Mouse (Mus musculus): Measurements from ENCODE around the gene Hdgf. TPM values are rescaled to one million over a fixed set of nuclear protein-coding genes. Genes with fewer than 3 reads are reported as not detected.

Hdgf gene
- polyA plus RNA-seq, 1 experiment from 2014 or later: 179 TPM

DNA sequence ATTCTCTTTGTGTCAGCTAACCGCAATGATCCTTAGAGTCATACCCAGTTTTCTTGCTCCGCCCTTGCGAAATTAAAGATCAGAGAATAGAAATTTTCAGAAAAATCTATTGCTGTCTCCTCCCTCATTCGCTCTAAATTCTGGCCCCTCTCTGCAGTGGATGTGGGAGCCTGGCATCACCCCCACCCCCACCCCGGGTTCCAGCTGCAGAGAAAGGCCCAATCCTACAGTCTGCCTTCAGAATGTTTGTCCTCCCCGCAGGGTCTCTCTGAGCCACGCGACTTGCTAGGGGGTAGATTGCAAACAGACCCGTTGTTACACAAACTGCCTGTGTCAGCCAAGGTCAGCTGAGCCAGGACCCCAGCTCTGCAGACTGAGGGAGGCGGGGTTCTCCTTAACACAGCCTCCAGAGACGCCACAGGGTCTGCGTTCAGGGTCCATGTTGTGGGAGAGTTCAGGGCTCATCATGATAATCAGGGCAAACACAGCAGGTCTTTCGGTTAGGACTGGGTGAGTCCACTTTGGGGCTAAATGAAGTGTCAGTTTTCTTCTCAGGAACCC, 43.9 kb downstream of the Hdgf start:
- Histone ChIP-seq H3K27me3 (ENCODE audit: control insufficient read depth, insufficient read depth, low read length) (peaks cover 56% of the 10 kb centered on the region), H3K9me3 (replicated peaks; ENCODE audit: control insufficient read depth, low read length) (no peaks in the 10 kb centered on the region), H3K4me3 (ENCODE audit: low read depth, low read length) (no peak overlapping the region), H3K27ac (ENCODE audit: low read depth, low read length) (no peak overlapping the region), H3K4me2 (peak overlapping the region; percentile 60), H3K4me1 (ENCODE audit: control insufficient read depth, insufficient read depth, low read length) (peaks cover 35% of the 10 kb centered on the region), H3K36me3 (ENCODE audit: control insufficient read depth, insufficient read depth, low read length) (no peaks in the 10 kb centered on the region), H3K9ac (ENCODE audit: low read depth, low read length) (no peak overlapping the region)
- 9% methylated on average over 13 of the region's 13 CpGs for WGBS (ENCODE audit: insufficient replicate concordance)
- no peak for ATAC-seq (replicated peaks; ENCODE audit: insufficient number of reproducible peaks, low FRiP score, low TSS enrichment)

DNA sequence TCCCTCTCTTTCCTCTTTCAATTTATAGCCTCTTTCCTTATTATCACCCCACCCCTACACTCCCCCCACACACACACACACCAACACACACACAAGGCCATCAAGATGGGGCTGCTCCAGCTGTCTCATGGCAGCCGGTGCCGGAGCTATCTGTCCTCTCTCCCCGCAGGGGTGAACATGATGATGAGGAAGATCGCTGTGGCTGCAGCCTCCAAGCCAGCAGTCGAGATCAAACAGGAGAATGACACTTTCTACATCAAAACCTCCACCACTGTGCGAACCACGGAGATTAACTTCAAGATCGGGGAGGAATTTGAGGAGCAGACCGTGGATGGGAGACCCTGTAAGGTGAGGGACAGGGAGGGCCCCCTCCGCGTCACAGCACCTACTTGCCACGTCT, 45.8 kb downstream of the Hdgf start:
- Histone ChIP-seq H3K9ac (ENCODE audit: low read depth, low read length) (peak overlapping the region; percentile 69), H3K36me3 (ENCODE audit: control insufficient read depth, insufficient read depth, low read length) (no peaks in the 10 kb centered on the region), H3K27me3 (ENCODE audit: control insufficient read depth, insufficient read depth, low read length) (peaks cover 47% of the 10 kb centered on the region), H3K9me3 (replicated peaks; ENCODE audit: control insufficient read depth, low read length) (no peaks in the 10 kb centered on the region), H3K27ac (ENCODE audit: low read depth, low read length) (no peak overlapping the region), H3K4me3 (ENCODE audit: low read depth, low read length) (peak overlapping the region; percentile 46), H3K4me2 (peak overlapping the region; percentile 84), H3K4me1 (ENCODE audit: control insufficient read depth, insufficient read depth, low read length) (peaks cover 30% of the 10 kb centered on the region)
- 9% methylated on average over 12 of the region's 12 CpGs for WGBS (ENCODE audit: insufficient replicate concordance)
- ATAC-seq (replicated peaks; ENCODE audit: insufficient number of reproducible peaks, low FRiP score, low TSS enrichment): no peak

DNA sequence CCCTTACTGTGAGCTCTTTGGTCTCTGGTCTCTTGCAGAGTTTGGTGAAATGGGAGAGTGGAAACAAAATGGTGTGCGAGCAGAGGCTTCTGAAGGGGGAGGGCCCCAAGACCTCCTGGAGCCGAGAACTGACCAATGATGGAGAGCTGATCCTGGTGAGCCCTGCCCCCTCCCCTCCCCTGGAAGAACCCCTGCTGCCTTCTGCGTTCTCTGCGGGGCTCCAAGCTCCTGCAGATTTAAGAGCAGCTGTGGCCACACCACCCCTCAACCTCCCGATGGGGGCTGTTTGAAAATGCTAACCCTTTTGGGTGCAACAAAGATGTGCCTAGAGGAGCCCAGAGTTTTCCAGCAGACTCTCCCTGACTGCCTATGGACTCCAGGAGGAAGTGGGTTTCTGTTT, 46.3 kb downstream of the Hdgf start:
- H3K4me3 ChIP-seq (ENCODE audit: low read depth, low read length): peak overlapping the region; percentile 46
- no peaks in the 10 kb centered on the region for H3K36me3 ChIP-seq (ENCODE audit: control insufficient read depth, insufficient read depth, low read length)
- H3K27me3 ChIP-seq (ENCODE audit: control insufficient read depth, insufficient read depth, low read length): peaks cover 42% of the 10 kb centered on the region
- peak overlapping the region; percentile 84 for H3K4me2 ChIP-seq
- no peaks in the 10 kb centered on the region for H3K9me3 ChIP-seq (replicated peaks; ENCODE audit: control insufficient read depth, low read length)
- ATAC-seq (replicated peaks; ENCODE audit: insufficient number of reproducible peaks, low FRiP score, low TSS enrichment): peak; percentile 63; the same call in 1 of the 2 replicates
- 2% methylated on average over 5 of the region's 5 CpGs for WGBS (ENCODE audit: insufficient replicate concordance)
- H3K4me1 ChIP-seq (ENCODE audit: control insufficient read depth, insufficient read depth, low read length): peaks cover 25% of the 10 kb centered on the region
- no peak overlapping the region for H3K27ac ChIP-seq (ENCODE audit: low read depth, low read length)
- peak overlapping the region; percentile 69 for H3K9ac ChIP-seq (ENCODE audit: low read depth, low read length)

DNA sequence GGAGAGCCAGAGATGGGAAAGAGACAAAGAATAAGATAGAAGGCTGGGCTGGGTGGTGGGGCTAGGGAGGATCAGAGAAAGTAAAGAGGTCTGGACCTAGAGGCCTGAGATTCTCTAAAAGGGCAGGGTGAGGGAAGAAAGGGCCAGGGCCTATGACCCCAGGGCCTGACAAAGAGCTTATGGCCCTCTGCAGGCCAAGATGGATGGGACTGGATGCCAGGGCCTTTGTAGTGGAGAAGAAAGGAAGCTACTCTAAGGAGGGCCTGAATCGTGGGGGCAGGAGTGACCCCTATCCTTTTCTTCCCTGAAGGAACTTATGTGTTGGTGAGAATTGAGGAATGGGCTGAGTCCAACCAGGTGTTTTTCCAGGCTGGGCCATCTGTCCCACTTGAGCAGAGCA, 51.9 kb downstream of the Hdgf start:
- ATAC-seq (replicated peaks; ENCODE audit: insufficient number of reproducible peaks, low FRiP score, low TSS enrichment): no peak
- no peak overlapping the region for H3K4me2 ChIP-seq
- no peaks in the 10 kb centered on the region for H3K36me3 ChIP-seq (ENCODE audit: control insufficient read depth, insufficient read depth, low read length)
- peaks cover 19% of the 10 kb centered on the region for H3K4me1 ChIP-seq (ENCODE audit: control insufficient read depth, insufficient read depth, low read length)
- WGBS (ENCODE audit: insufficient replicate concordance): 21% methylated on average over 1 of the region's 1 CpGs
- H3K9me3 ChIP-seq (replicated peaks; ENCODE audit: control insufficient read depth, low read length): no peaks in the 10 kb centered on the region
- no peaks in the 10 kb centered on the region for H3K27me3 ChIP-seq (ENCODE audit: control insufficient read depth, insufficient read depth, low read length)
- H3K4me3 ChIP-seq (ENCODE audit: low read depth, low read length): no peak overlapping the region
- no peak overlapping the region for H3K9ac ChIP-seq (ENCODE audit: low read depth, low read length)
- no peak overlapping the region for H3K27ac ChIP-seq (ENCODE audit: low read depth, low read length)

DNA sequence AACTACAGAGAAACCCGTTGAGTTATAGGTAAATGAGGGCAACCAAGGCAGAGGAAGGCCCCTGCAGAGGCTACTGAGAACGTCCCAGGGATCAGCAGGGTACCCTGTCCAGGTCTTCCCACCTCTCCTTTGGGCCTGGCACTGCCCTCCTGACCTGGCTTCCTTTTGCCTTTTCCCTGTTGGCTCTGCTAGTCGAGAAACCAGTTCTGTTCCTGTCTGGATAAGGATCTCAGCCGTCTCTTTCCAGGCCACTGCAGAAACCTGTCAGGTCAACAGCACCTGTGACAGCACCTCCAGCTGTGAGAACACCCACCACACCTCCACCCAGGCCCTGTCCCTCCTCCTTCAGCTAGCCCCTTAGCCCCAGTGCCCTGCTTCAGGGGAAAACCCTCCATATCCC, 52.4 kb downstream of the Hdgf start:
- WGBS (ENCODE audit: insufficient replicate concordance): 28% methylated on average over 4 of the region's 4 CpGs
- no peaks in the 10 kb centered on the region for H3K9me3 ChIP-seq (replicated peaks; ENCODE audit: control insufficient read depth, low read length)
- no peak for ATAC-seq (replicated peaks; ENCODE audit: insufficient number of reproducible peaks, low FRiP score, low TSS enrichment)
- H3K4me3 ChIP-seq (ENCODE audit: low read depth, low read length): no peak overlapping the region
- no peak overlapping the region for H3K27ac ChIP-seq (ENCODE audit: low read depth, low read length)
- no peaks in the 10 kb centered on the region for H3K27me3 ChIP-seq (ENCODE audit: control insufficient read depth, insufficient read depth, low read length)
- H3K4me2 ChIP-seq: no peak overlapping the region
- peaks cover 19% of the 10 kb centered on the region for H3K4me1 ChIP-seq (ENCODE audit: control insufficient read depth, insufficient read depth, low read length)
- no peaks in the 10 kb centered on the region for H3K36me3 ChIP-seq (ENCODE audit: control insufficient read depth, insufficient read depth, low read length)
- no peak overlapping the region for H3K9ac ChIP-seq (ENCODE audit: low read depth, low read length)

DNA sequence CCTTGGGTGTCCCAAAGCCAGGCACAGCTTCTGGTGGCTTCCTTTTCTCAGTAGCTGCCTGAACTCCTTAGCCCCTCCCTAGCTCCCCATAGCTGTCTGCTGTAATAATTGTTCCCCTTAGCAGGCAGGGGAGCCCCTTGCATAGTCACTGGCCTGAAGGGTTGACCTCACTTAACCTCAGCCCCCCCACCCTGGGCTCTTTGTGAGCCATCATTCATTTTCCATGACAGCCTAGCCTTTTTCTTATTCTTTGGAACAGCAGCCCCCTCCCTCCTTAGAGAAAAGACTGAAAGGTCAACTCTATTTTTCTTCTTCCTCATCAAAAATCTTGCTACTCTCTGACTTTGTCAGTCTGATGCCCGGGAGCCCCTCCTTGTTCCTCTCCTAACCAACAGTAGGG, 52.8 kb downstream of the Hdgf start:
- H3K9ac ChIP-seq (ENCODE audit: low read depth, low read length): no peak overlapping the region
- WGBS (ENCODE audit: insufficient replicate concordance): 56% methylated on average over 1 of the region's 1 CpGs
- H3K4me3 ChIP-seq (ENCODE audit: low read depth, low read length): no peak overlapping the region
- H3K4me2 ChIP-seq: no peak overlapping the region
- no peak for ATAC-seq (replicated peaks; ENCODE audit: insufficient number of reproducible peaks, low FRiP score, low TSS enrichment)
- no peaks in the 10 kb centered on the region for H3K9me3 ChIP-seq (replicated peaks; ENCODE audit: control insufficient read depth, low read length)
- no peak overlapping the region for H3K27ac ChIP-seq (ENCODE audit: low read depth, low read length)
- no peaks in the 10 kb centered on the region for H3K27me3 ChIP-seq (ENCODE audit: control insufficient read depth, insufficient read depth, low read length)
- no peaks in the 10 kb centered on the region for H3K36me3 ChIP-seq (ENCODE audit: control insufficient read depth, insufficient read depth, low read length)
- H3K4me1 ChIP-seq (ENCODE audit: control insufficient read depth, insufficient read depth, low read length): peaks cover 19% of the 10 kb centered on the region

DNA sequence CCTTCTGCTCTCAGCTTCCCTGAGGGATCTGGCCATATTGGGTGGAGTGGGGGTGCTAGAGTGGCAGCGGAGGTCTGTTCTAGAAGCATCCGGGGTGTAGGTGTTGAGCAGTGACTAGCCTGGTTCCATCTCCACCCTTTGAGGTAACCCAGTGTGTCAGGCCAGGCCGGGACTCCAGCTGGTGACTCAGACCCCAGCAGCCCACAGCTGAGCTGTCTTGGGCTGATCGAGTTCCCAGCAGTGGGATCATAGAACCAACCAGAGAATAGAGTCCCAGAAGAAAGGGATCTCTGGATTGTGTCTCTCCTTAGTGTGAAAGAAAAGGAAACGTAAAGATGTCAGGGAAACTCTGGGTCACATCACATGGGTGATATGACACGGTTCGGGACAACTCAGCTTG, 53.2 kb downstream of the Hdgf start:
- no peak overlapping the region for H3K4me2 ChIP-seq
- WGBS (ENCODE audit: insufficient replicate concordance): 52% methylated on average over 7 of the region's 7 CpGs
- H3K36me3 ChIP-seq (ENCODE audit: control insufficient read depth, insufficient read depth, low read length): no peaks in the 10 kb centered on the region
- no peaks in the 10 kb centered on the region for H3K9me3 ChIP-seq (replicated peaks; ENCODE audit: control insufficient read depth, low read length)
- no peak overlapping the region for H3K4me3 ChIP-seq (ENCODE audit: low read depth, low read length)
- no peak overlapping the region for H3K9ac ChIP-seq (ENCODE audit: low read depth, low read length)
- H3K4me1 ChIP-seq (ENCODE audit: control insufficient read depth, insufficient read depth, low read length): peaks cover 19% of the 10 kb centered on the region
- H3K27me3 ChIP-seq (ENCODE audit: control insufficient read depth, insufficient read depth, low read length): no peaks in the 10 kb centered on the region
- no peak overlapping the region; the same call in 1 of the 2 replicates for H3K27ac ChIP-seq (ENCODE audit: low read depth, low read length)
- no peak for ATAC-seq (replicated peaks; ENCODE audit: insufficient number of reproducible peaks, low FRiP score, low TSS enrichment)

DNA sequence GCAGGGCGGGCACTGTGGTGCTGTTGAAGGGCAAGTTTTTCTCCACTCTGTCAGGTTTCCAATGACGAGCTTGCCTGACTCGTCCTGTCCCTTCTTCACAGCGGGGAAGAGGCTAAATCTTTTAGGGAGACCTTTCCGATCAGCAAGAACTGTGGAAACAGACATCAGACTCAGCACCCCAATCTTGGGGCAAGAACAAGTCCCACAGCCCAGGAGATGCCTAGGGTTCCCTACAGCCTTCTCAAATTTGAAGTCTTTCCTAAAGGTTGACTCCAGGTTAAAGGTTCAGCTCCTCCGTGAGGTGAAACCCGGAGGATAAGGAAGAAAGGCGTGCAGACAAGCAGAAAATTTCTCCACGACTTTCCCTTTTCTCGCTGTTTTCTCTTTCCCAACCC, 54.1 kb downstream of the Hdgf start:
- peak overlapping the region; percentile 78 for H3K27ac ChIP-seq (ENCODE audit: low read depth, low read length)
- WGBS (ENCODE audit: insufficient replicate concordance): 9% methylated on average over 10 of the region's 10 CpGs
- H3K27me3 ChIP-seq (ENCODE audit: control insufficient read depth, insufficient read depth, low read length): no peaks in the 10 kb centered on the region
- no peaks in the 10 kb centered on the region for H3K9me3 ChIP-seq (replicated peaks; ENCODE audit: control insufficient read depth, low read length)
- H3K4me3 ChIP-seq (ENCODE audit: low read depth, low read length): peak overlapping the region; percentile 45
- peak overlapping the region; percentile 76 for H3K4me2 ChIP-seq
- H3K36me3 ChIP-seq (ENCODE audit: control insufficient read depth, insufficient read depth, low read length): no peaks in the 10 kb centered on the region
- H3K9ac ChIP-seq (ENCODE audit: low read depth, low read length): peak overlapping the region; percentile 72
- peaks cover 19% of the 10 kb centered on the region for H3K4me1 ChIP-seq (ENCODE audit: control insufficient read depth, insufficient read depth, low read length)
- no peak for ATAC-seq (replicated peaks; ENCODE audit: insufficient number of reproducible peaks, low FRiP score, low TSS enrichment)

DNA sequence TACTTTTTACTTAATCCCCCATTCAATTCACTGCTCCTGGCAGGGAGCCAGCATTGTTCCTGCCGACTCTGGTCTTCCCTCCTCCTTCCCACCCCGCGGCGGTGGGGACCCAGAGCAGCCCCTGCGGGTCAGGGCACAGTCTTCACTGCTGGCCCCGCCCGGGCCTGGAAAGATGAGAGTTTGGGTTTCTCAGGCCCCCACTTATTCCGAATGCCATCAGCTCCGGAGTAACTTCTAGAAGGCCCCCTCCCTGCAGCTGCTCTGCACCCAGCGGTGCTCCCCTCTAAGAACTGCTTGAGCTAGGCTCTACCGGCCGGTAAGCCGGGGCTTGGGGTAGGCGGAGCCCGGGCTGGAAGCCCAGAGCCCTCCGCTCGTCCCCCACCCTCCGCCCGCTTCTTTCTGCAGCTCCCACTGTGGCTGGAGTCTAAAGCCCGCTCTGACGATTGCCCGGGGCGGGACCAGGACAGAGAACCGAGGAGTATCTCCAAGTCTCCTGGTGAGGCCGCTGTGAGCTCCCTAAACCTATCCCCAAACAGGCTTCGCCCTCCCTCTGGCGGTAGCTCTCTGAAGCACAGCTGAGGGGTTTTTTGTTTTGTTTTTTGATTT, 54.6 kb downstream of the Hdgf start:
- no peaks in the 10 kb centered on the region for H3K27me3 ChIP-seq (ENCODE audit: control insufficient read depth, insufficient read depth, low read length)
- peak overlapping the region; percentile 78 for H3K27ac ChIP-seq (ENCODE audit: low read depth, low read length)
- WGBS (ENCODE audit: insufficient replicate concordance): under 1% methylated on average over 27 of the region's 27 CpGs
- peak overlapping the region; percentile 72 for H3K9ac ChIP-seq (ENCODE audit: low read depth, low read length)
- ATAC-seq (replicated peaks; ENCODE audit: insufficient number of reproducible peaks, low FRiP score, low TSS enrichment): peak; percentile 94
- H3K9me3 ChIP-seq (replicated peaks; ENCODE audit: control insufficient read depth, low read length): no peaks in the 10 kb centered on the region
- peaks cover 19% of the 10 kb centered on the region for H3K4me1 ChIP-seq (ENCODE audit: control insufficient read depth, insufficient read depth, low read length)
- H3K36me3 ChIP-seq (ENCODE audit: control insufficient read depth, insufficient read depth, low read length): no peaks in the 10 kb centered on the region
- H3K4me2 ChIP-seq: peak overlapping the region; percentile 76
- H3K4me3 ChIP-seq (ENCODE audit: low read depth, low read length): peak overlapping the region; percentile 45

All from heart, embryonic 11.5 days (tissue).